Mouse (Mus musculus) hindbrain, embryonic 14.5 days (tissue): ENCODE measurements around the gene Hes3. TPM values are rescaled to one million over a fixed set of nuclear protein-coding genes. Genes with fewer than 3 reads are reported as not detected.

Source experiments
- ATAC-seq: fragments of 200-750 bp; cut with Nextera tagmentation; 2 replicates; pipeline ENCODE4 v1.8.0; 2017; ENCODE audit warnings: moderate number of reproducible peaks, mild to moderate bottlenecking, moderate TSS enrichment, moderate library complexity; ENCODE audit not compliant: low FRiP score
- DNase-seq: peaks from one replicate; pipeline ENCODE4 v3.0.0-alpha.2; 2015; ENCODE audit warnings: low spot score
- H3K27ac ChIP-seq: fragments of 300-500 bp; sonication (generic); 2 replicates; pipeline ENCODE4 v1.5.1; 2014; ENCODE audit warnings: mild to moderate bottlenecking, moderate library complexity
- H3K27me3 ChIP-seq: fragments of 300-500 bp; sonication (generic); 2 replicates; pipeline ENCODE4 v1.6.1; 2014; ENCODE audit warnings: mild to moderate bottlenecking, low read length, mixed read lengths; ENCODE audit not compliant: control insufficient read depth, insufficient read depth
- H3K36me3 ChIP-seq: fragments of 300-500 bp; sonication (generic); replicated peaks from 2 replicates; pipeline ENCODE4 v1.6.1; 2014; ENCODE audit not compliant: control insufficient read depth, insufficient read depth
- H3K4me1 ChIP-seq: fragments of 300-500 bp; sonication (generic); replicated peaks from 2 replicates; pipeline ENCODE4 v1.6.1; 2014; ENCODE audit warnings: antibody characterized with exemption, low read length, mixed read lengths; ENCODE audit not compliant: control insufficient read depth, insufficient read depth
- H3K4me2 ChIP-seq: fragments of 300-500 bp; sonication (generic); replicated peaks from 2 replicates; pipeline ENCODE4 v1.6.1; 2014; ENCODE audit warnings: mild to moderate bottlenecking, moderate library complexity
- H3K4me3 ChIP-seq: fragments of 300-500 bp; sonication (generic); replicated peaks from 2 replicates; pipeline ENCODE4 v1.5.1; 2014; ENCODE audit warnings: mild to moderate bottlenecking, low read length
- H3K9ac ChIP-seq: fragments of 300-500 bp; sonication (generic); 2 replicates; pipeline ENCODE4 v1.6.1; 2014
- H3K9me3 ChIP-seq: fragments of 300-500 bp; sonication (generic); 2 replicates; pipeline ENCODE4 v1.6.1; 2016; ENCODE audit warnings: low read length; ENCODE audit not compliant: control insufficient read depth
- WGBS: fragments of 180-500 bp; shearing (Covaris S2); extraction: QIAGEN DNeasy Blood & Tissue Kit; methylation state at CpG from one replicate; pipeline ENCODE4 v1.1.7; 2014; 5-methylcytosine and 5-hydroxymethylcytosine counted together
- polyA plus RNA-seq: library from polyadenylated mRNA; unstranded; fragments of >200 nt; fragmentation: Nextera tagmentation; extraction: Ambion mirVana; gene quantifications from 2 replicates; pipeline ENCODE4 v1.2.1, GENCODE M21; 2014

Hes3 gene
- polyA plus RNA-seq, 1 experiment from 2014 or later: 0.24 TPM

GRCm38 (mm10) chr4:152262187-152262586 is 29.3 kb downstream of the Hes3 start:
- no peak overlapping the region for H3K9ac ChIP-seq
- 64% methylated on average over 9 of the region's 9 CpGs for WGBS
- ATAC-seq: no peak

GRCm38 (mm10) chr4:152260451-152260850 is 31.0 kb downstream of the Hes3 start:
- ATAC-seq: no peak
- H3K27me3 ChIP-seq: no peaks in the 10 kb centered on the region
- no peak overlapping the region for H3K4me3 ChIP-seq
- no peak for DNase-seq
- no peak overlapping the region for H3K27ac ChIP-seq
- 87% methylated on average over 8 of the region's 8 CpGs for WGBS
- no peak overlapping the region for H3K9ac ChIP-seq
- no peak overlapping the region for H3K4me2 ChIP-seq
- 0 out of 2 replicates have a peak, but pooled peaks cover 3% of the 10 kb centered on the region for H3K36me3 ChIP-seq
- H3K4me1 ChIP-seq: no peaks in the 10 kb centered on the region
- no peaks in the 10 kb centered on the region for H3K9me3 ChIP-seq

More at GRCm38 (mm10) chr4:152262187-152262586, 29.3 kb downstream of the Hes3 start:
- no peaks in the 10 kb centered on the region; the same call in 1 of the 2 replicates for H3K4me1 ChIP-seq
- no peaks in the 10 kb centered on the region for H3K27me3 ChIP-seq
- no peak for DNase-seq
- H3K27ac ChIP-seq: no peak overlapping the region
- H3K4me2 ChIP-seq: no peak overlapping the region
- H3K36me3 ChIP-seq: 0 out of 2 replicates have a peak, but pooled peaks cover 3% of the 10 kb centered on the region
- no peak overlapping the region for H3K4me3 ChIP-seq
- H3K9me3 ChIP-seq: no peaks in the 10 kb centered on the region

GRCm38 (mm10) chr4:152257070-152257469 is 34.4 kb downstream of the Hes3 start:
- Histone ChIP-seq H3K27me3 (no peaks in the 10 kb centered on the region), H3K4me3 (no peak overlapping the region), H3K36me3 (peaks cover 19% of the 10 kb centered on the region), H3K9me3 (no peaks in the 10 kb centered on the region), H3K4me1 (no peaks in the 10 kb centered on the region), H3K27ac (no peak overlapping the region), H3K4me2 (no peak overlapping the region), H3K9ac (no peak overlapping the region)
- no peak for DNase-seq
- ATAC-seq: no peak
- WGBS: 58% methylated on average over 6 of the region's 6 CpGs

GRCm38 (mm10) chr4:152253183-152253759 is 38.2 kb downstream of the Hes3 start:
- H3K4me2 ChIP-seq: no peak overlapping the region
- no peaks in the 10 kb centered on the region for H3K9me3 ChIP-seq
- no peaks in the 10 kb centered on the region for H3K4me1 ChIP-seq
- no peak overlapping the region for H3K9ac ChIP-seq
- H3K36me3 ChIP-seq: peaks cover 16% of the 10 kb centered on the region
- ATAC-seq (no peak), DNase-seq (no peak)
- H3K4me3 ChIP-seq: no peak overlapping the region
- 76% methylated on average over 9 of the region's 9 CpGs for WGBS
- H3K27ac ChIP-seq: no peak overlapping the region
- H3K27me3 ChIP-seq: no peaks in the 10 kb centered on the region

GRCm38 (mm10) chr4:152250615-152251014 is 40.8 kb downstream of the Hes3 start:
- H3K9ac ChIP-seq: no peak overlapping the region
- DNase-seq (no peak), ATAC-seq (no peak)
- no peaks in the 10 kb centered on the region for H3K9me3 ChIP-seq
- no peaks in the 10 kb centered on the region for H3K27me3 ChIP-seq
- 93% methylated on average over 6 of the region's 6 CpGs for WGBS
- no peak overlapping the region for H3K4me3 ChIP-seq
- no peak overlapping the region for H3K27ac ChIP-seq
- H3K36me3 ChIP-seq: peaks cover 16% of the 10 kb centered on the region
- peaks cover 10% of the 10 kb centered on the region for H3K4me1 ChIP-seq
- no peak overlapping the region for H3K4me2 ChIP-seq

- WGBS: 76% methylated on average over 3 of the region's 3 CpGs
- no peaks in the 10 kb centered on the region for H3K27me3 ChIP-seq
- 0 out of 2 replicates have a peak overlapping the region, but pooled peaks have one; percentile 20 for H3K27ac ChIP-seq
- no peak for DNase-seq
- ATAC-seq: no peak
- no peak overlapping the region for H3K4me3 ChIP-seq
- no peaks in the 10 kb centered on the region for H3K9me3 ChIP-seq
- no peak overlapping the region for H3K9ac ChIP-seq
- H3K36me3 ChIP-seq: no peaks in the 10 kb centered on the region; the same call in 1 of the 2 replicates
- peaks cover 10% of the 10 kb centered on the region for H3K4me1 ChIP-seq
- H3K4me2 ChIP-seq: no peak overlapping the region
Measured at GRCm38 (mm10) chr4:152247195-152247594, 44.3 kb downstream of the Hes3 start.

GRCm38 (mm10) chr4:152246011-152246410 is 45.5 kb downstream of the Hes3 start:
- Histone ChIP-seq H3K27me3 (no peaks in the 10 kb centered on the region), H3K36me3 (peaks cover under 1% of the 10 kb centered on the region; the same call in 1 of the 2 replicates), H3K9me3 (no peaks in the 10 kb centered on the region), H3K27ac (0 out of 2 replicates have a peak overlapping the region, but pooled peaks have one; percentile 11), H3K4me1 (peaks cover 10% of the 10 kb centered on the region), H3K9ac (no peak overlapping the region), H3K4me2 (no peak overlapping the region), H3K4me3 (no peak overlapping the region)
- 78% methylated on average over 6 of the region's 6 CpGs for WGBS
- ATAC-seq (no peak), DNase-seq (no peak)

GRCm38 (mm10) chr4:152244545-152245522 is 46.6 kb downstream of the Hes3 start:
- no peaks in the 10 kb centered on the region for H3K27me3 ChIP-seq
- WGBS: 91% methylated on average over 11 of the region's 11 CpGs
- H3K9ac ChIP-seq: peak overlapping the region; percentile 28; the same call in 1 of the 2 replicates
- DNase-seq (no peak), ATAC-seq (no peak)
- H3K9me3 ChIP-seq: no peaks in the 10 kb centered on the region
- no peak overlapping the region for H3K27ac ChIP-seq
- no peak overlapping the region for H3K4me3 ChIP-seq
- H3K4me2 ChIP-seq: no peak overlapping the region
- peaks cover 10% of the 10 kb centered on the region for H3K4me1 ChIP-seq
- H3K36me3 ChIP-seq: peaks cover 7% of the 10 kb centered on the region; the same call in 1 of the 2 replicates

- Histone ChIP-seq H3K9me3 (no peaks in the 10 kb centered on the region), H3K4me1 (peaks cover 10% of the 10 kb centered on the region), H3K4me3 (no peak overlapping the region), H3K9ac (no peak overlapping the region), H3K36me3 (0 out of 2 replicates have a peak, but pooled peaks cover 8% of the 10 kb centered on the region), H3K27me3 (no peaks in the 10 kb centered on the region), H3K27ac (no peak overlapping the region), H3K4me2 (no peak overlapping the region)
- DNase-seq (no peak), ATAC-seq (no peak)
- WGBS: 93% methylated on average over 8 of the region's 8 CpGs
Measured at GRCm38 (mm10) chr4:152243969-152244368, 47.5 kb downstream of the Hes3 start.
